Mouse (Mus musculus): Measurements from ENCODE around the gene Nmnat1. TPM values are rescaled to one million over a fixed set of nuclear protein-coding genes. Genes with fewer than 3 reads are reported as not detected.

The Nmnat1 gene
- total and polyA plus RNA-seq, 3 experiments = 8.6 to 11.4 (median 10.9) TPM

DNA sequence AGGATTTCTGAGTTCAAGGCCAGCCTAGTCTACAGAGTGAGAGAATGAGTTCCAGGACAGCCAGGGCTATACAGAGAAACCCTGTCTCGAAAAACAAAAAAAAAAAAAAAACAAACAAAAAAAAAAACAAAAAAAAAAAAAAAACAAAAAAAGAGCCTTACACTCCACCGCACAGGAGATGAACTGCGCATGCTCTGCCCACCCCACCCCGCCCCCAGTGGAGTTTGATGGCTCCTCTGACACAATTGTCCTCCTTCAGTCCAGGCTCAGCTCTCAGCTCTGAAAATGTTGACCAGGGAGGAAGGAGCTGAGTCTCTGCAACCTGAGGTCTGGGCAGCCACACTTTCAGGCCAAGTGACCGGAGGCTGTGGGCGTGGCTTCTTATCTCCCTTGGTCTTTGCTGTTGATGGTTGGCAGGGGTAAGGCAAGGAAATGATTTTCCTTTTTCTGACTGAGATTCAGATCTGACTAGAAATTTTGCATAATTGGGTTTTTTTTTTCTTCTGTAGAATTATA, 21.5 kb downstream of the Nmnat1 start:
- H3K4me1 ChIP-seq (ENCODE audit: control insufficient read depth in 1 of 2, insufficient read depth in 2 of 2) = 0 out of 4 replicates have a peak, but pooled peaks cover 0 to 4% of the 10 kb centered on the region in 2 experiments
- TF ChIP-seq ETS1 (conservative IDR thresholded peaks at IDR 0.05; ENCODE audit: low read depth, low read length) (no peak), TBP (conservative IDR thresholded peaks at IDR 0.05; ENCODE audit: low read depth, low read length) (no peak), CHD2 (IDR thresholded peaks at IDR 0.05; ENCODE audit: low read length) (no peak), MYC (IDR thresholded peaks at IDR 0.05; ENCODE audit: low read depth, low read length) (no peak), SIN3A (IDR thresholded peaks at IDR 0.05; ENCODE audit: low read length) (no peak), EP300 (IDR thresholded peaks at IDR 0.05; ENCODE audit: low read length) (no peak), JUND (conservative IDR thresholded peaks at IDR 0.05; ENCODE audit: low read depth, low read length) (no peak), USF2 (conservative IDR thresholded peaks at IDR 0.05; ENCODE audit: low read depth, low read length) (no peak), IRF4 (IDR thresholded peaks at IDR 0.05; ENCODE audit: low read depth, low read length) (no peak), CHD1 (IDR thresholded peaks at IDR 0.05; ENCODE audit: low read depth, low read length) (no peak), MEF2A (IDR thresholded peaks at IDR 0.05; ENCODE audit: borderline replicate concordance, low read depth, low read length) (no peak)
- dilution Hi-C loops (cut with MboI; ENCODE audit: extremely low pct_ligation_motif_present, extremely low pct_unique_long_range_greater_than_20kb, low sequenced_read_pairs) (no loop called here), in situ Hi-C loops (cut with MboI; ENCODE audit: low pct_ligation_motif_present, low pct_unique_long_range_greater_than_20kb, low sequenced_read_pairs) (no loop called here)
- no peaks in the 10 kb centered on the region for H3K79me2 ChIP-seq (replicated peaks; ENCODE audit: control insufficient read depth, extremely low read depth, insufficient read depth, poor library complexity, severe bottlenecking)
- no peaks in the 10 kb centered on the region for H3K9me3 ChIP-seq (replicated peaks; ENCODE audit: low read length)
- no peak overlapping the region for H3K27ac ChIP-seq (ENCODE audit: insufficient read depth, low read depth)
- no peak overlapping the region for H3K4me2 ChIP-seq (ENCODE audit: insufficient read depth, low read depth, poor library complexity, severe bottlenecking)
- no peaks in the 10 kb centered on the region for H3K27me3 ChIP-seq (replicated peaks)
- no peak overlapping the region for H3K9ac ChIP-seq (ENCODE audit: insufficient read depth, low read depth)
- H3K36me3 ChIP-seq (replicated peaks in 1 of 2; ENCODE audit: control insufficient read depth in 1 of 2, insufficient read depth in 1 of 2, low read length in 1 of 2) = peaks cover 4 to 12% of the 10 kb centered on the region in 2 experiments
- DNase-seq (ENCODE audit: extremely low read depth) = no peak
- H3K4me3 ChIP-seq (replicated peaks in 1 of 3; ENCODE audit: low read depth in 2 of 3, low read length in 2 of 3, poor library complexity in 1 of 3) = no peak overlapping the region

DNA sequence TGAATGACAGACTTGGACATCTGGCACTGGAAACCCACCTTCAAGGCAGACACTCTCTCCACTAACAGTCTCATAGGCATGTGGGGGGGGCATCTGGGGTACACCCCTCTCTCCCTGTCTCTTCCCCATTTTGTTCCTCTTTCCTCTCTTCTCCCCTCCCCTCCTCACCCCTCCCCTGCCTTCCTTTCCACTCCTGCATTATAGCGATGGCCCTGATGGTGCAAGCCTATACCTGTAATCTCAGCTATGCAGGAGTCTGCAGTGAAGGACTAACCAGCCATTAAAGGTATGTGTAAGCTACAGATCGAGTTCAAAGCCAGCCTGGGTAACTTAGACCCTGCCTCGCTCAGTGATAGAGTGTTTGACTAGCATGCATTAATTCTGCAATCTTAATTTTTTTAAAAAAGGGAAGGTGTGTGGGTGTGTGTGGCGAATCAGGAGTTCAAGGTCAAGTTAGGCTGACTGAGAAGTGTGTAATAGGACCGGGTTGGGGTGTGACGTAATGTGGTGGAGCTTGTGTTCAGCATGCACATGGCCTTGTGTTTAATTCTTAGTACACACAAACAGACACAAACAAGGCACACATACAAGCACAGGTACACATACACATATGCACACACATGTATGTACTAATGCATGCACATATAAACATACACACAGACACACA, 22.6 kb downstream of the Nmnat1 start:
- dilution Hi-C loops (cut with MboI; ENCODE audit: extremely low pct_ligation_motif_present, extremely low pct_unique_long_range_greater_than_20kb, low sequenced_read_pairs) = no loop called here
- Histone ChIP-seq H3K4me3 (replicated peaks in 1 of 3; ENCODE audit: low read depth in 2 of 3, low read length in 2 of 3, poor library complexity in 1 of 3) (no peak overlapping the region), H3K79me2 (replicated peaks; ENCODE audit: control insufficient read depth, extremely low read depth, insufficient read depth, poor library complexity, severe bottlenecking) (no peaks in the 10 kb centered on the region), H3K4me1 (ENCODE audit: control insufficient read depth in 1 of 2, insufficient read depth in 2 of 2) (0 out of 4 replicates have a peak, but pooled peaks cover 0 to 4% of the 10 kb centered on the region in 2 experiments), H3K36me3 (replicated peaks in 1 of 2; ENCODE audit: control insufficient read depth in 1 of 2, insufficient read depth in 1 of 2, low read length in 1 of 2) (peaks cover 0 to 4% of the 10 kb centered on the region in 2 experiments), H3K4me2 (ENCODE audit: insufficient read depth, low read depth, poor library complexity, severe bottlenecking) (no peak overlapping the region), H3K9ac (ENCODE audit: insufficient read depth, low read depth) (no peak overlapping the region), H3K9me3 (replicated peaks; ENCODE audit: low read length) (no peaks in the 10 kb centered on the region), H3K27ac (ENCODE audit: insufficient read depth, low read depth) (no peak overlapping the region), H3K27me3 (replicated peaks) (no peaks in the 10 kb centered on the region)
- TF ChIP-seq ETS1 (conservative IDR thresholded peaks at IDR 0.05; ENCODE audit: low read depth, low read length) = no peak
- TF ChIP-seq MAZ (IDR thresholded peaks at IDR 0.05; ENCODE audit: low read depth, low read length) = no peak
- no peak for TF ChIP-seq EP300 (IDR thresholded peaks at IDR 0.05; ENCODE audit: low read length)
- no peak for TF ChIP-seq ZMIZ1 (IDR thresholded peaks at IDR 0.05; ENCODE audit: low read depth, low read length)
- no peak for TF ChIP-seq UBTF (IDR thresholded peaks at IDR 0.05; ENCODE audit: low read depth, low read length)
- no peak for TF ChIP-seq SIN3A (IDR thresholded peaks at IDR 0.05; ENCODE audit: low read length)
- no peak for TF ChIP-seq TBP (conservative IDR thresholded peaks at IDR 0.05; ENCODE audit: low read depth, low read length)
- TF ChIP-seq RCOR1 (conservative IDR thresholded peaks at IDR 0.05; ENCODE audit: low read depth, low read length) = no peak
- no peak for TF ChIP-seq JUN (IDR thresholded peaks at IDR 0.05; ENCODE audit: insufficient read depth, low read depth, low read length)
- DNase-seq (ENCODE audit: extremely low read depth) = no peak
- in situ Hi-C loops (cut with MboI; ENCODE audit: low pct_ligation_motif_present, low pct_unique_long_range_greater_than_20kb, low sequenced_read_pairs) = no loop called here

Measured in CH12.LX (cell line).